Mouse (Mus musculus) hindbrain, embryonic 15.5 days (tissue): ENCODE measurements around the gene Atf2. TPM values are rescaled to one million over a fixed set of nuclear protein-coding genes. Genes with fewer than 3 reads are reported as not detected.
A peak's percentile ranks its signal among the peaks of the same experiment; 100 is the strongest.
"Not testable (repeated sequence)": the region's sequence is repeated elsewhere in the genome, so short reads cannot be mapped to it uniquely, and the experiment has no call there.

Source experiments
- ATAC-seq: fragments of 200-750 bp; cut with Nextera tagmentation; 2 replicates; pipeline ENCODE4 v1.8.0; 2017; ENCODE audit warnings: low read depth, moderate number of reproducible peaks, moderate TSS enrichment; ENCODE audit not compliant: low FRiP score
- H3K27ac ChIP-seq: fragments of 300-500 bp; sonication (generic); replicated peaks from 2 replicates; pipeline ENCODE4 v1.5.1; 2015; ENCODE audit warnings: mild to moderate bottlenecking, inconsistent platforms
- H3K27me3 ChIP-seq: fragments of 300-500 bp; sonication (generic); 2 replicates; pipeline ENCODE4 v1.6.1; 2015; ENCODE audit warnings: control low read depth, inconsistent platforms
- H3K36me3 ChIP-seq: fragments of 300-500 bp; sonication (generic); 2 replicates; pipeline ENCODE4 v1.6.1; 2015; ENCODE audit warnings: control low read depth, inconsistent platforms
- H3K4me1 ChIP-seq: fragments of 300-500 bp; sonication (generic); replicated peaks from 2 replicates; pipeline ENCODE4 v1.6.1; 2015; ENCODE audit warnings: control low read depth, inconsistent platforms
- H3K4me2 ChIP-seq: fragments of 300-500 bp; sonication (generic); 2 replicates; pipeline ENCODE4 v1.6.1; 2015; ENCODE audit warnings: moderate library complexity, mild to moderate bottlenecking, inconsistent platforms
- H3K4me3 ChIP-seq: fragments of 300-500 bp; sonication (generic); 2 replicates; pipeline ENCODE4 v1.5.1; 2015; ENCODE audit warnings: mild to moderate bottlenecking, inconsistent platforms
- H3K9ac ChIP-seq: fragments of 300-500 bp; sonication (generic); 2 replicates; pipeline ENCODE4 v1.6.1; 2015; ENCODE audit warnings: inconsistent platforms
- H3K9me3 ChIP-seq: fragments of 300-500 bp; sonication (generic); 2 replicates; pipeline ENCODE4 v1.6.1; 2016; ENCODE audit warnings: control low read depth, inconsistent platforms
- WGBS: fragments of 180-500 bp; shearing (Covaris S2); methylation state at CpG from one replicate; pipeline ENCODE4 v1.1.7; 2015; 5-methylcytosine and 5-hydroxymethylcytosine counted together
- polyA plus RNA-seq: library from polyadenylated mRNA; unstranded; fragments of >200 nt; fragmentation: Nextera tagmentation; extraction: Ambion mirVana; gene quantifications from 2 replicates; pipeline ENCODE4 v1.2.1, GENCODE M21; 2015

Gene Atf2
- polyA plus RNA-seq, 1 experiment from 2014 or later = 103 TPM

GRCm38 (mm10) chr2:73910571-73911174 lies 18.2 kb upstream of the Atf2 start:
- peak overlapping the region; percentile 100 for H3K9ac ChIP-seq
- no peaks in the 10 kb centered on the region for H3K9me3 ChIP-seq
- H3K4me3 ChIP-seq = peak overlapping the region; percentile 99
- ATAC-seq = peak; percentile 65; the same call in 1 of the 2 replicates
- peak overlapping the region; percentile 91 for H3K27ac ChIP-seq
- peaks cover 14% of the 10 kb centered on the region for H3K4me1 ChIP-seq
- no peaks in the 10 kb centered on the region for H3K27me3 ChIP-seq
- H3K36me3 ChIP-seq = peaks cover 28% of the 10 kb centered on the region
- WGBS = under 1% methylated on average over 40 of the region's 50 CpGs
- peak overlapping the region; percentile 60 for H3K4me2 ChIP-seq

DNA sequence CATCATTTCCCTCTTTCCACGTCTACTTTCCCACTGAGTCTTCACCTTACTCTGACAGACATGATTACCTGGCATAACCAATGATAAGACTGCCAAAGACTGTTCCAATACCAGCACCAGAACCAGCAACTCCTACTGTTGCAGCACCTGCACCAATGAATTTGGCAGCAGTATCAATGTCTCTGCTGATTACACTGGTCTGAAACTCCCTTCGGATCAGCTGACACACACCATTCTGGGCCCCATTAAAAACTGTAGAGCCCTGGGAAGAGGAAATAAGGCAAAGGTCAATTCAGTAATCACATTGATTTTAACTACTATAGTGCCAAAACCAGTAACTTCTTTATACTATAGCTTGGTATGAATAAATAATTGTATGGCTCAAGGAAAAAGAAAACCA lies 16.7 kb upstream of the Atf2 start:
- Histone ChIP-seq H3K4me2 (no peak overlapping the region), H3K9ac (no peak overlapping the region), H3K27me3 (no peaks in the 10 kb centered on the region), H3K36me3 (peaks cover 33% of the 10 kb centered on the region), H3K4me3 (no peak overlapping the region), H3K4me1 (peaks cover 14% of the 10 kb centered on the region), H3K9me3 (no peaks in the 10 kb centered on the region), H3K27ac (no peak overlapping the region)
- no peak for ATAC-seq
- WGBS = 91% methylated on average over 2 of the region's 2 CpGs

- ATAC-seq, H3K4me2 ChIP-seq, H3K27me3 ChIP-seq, H3K4me3 ChIP-seq, H3K9me3 ChIP-seq, H3K4me1 ChIP-seq, H3K9ac ChIP-seq, H3K27ac ChIP-seq: not testable (repeated sequence)
- H3K36me3 ChIP-seq = peaks cover 36% of the 10 kb centered on the region
These were observed 12.2 kb upstream of the Atf2 start for GRCm38 (mm10) chr2:73904679-73905078.

DNA sequence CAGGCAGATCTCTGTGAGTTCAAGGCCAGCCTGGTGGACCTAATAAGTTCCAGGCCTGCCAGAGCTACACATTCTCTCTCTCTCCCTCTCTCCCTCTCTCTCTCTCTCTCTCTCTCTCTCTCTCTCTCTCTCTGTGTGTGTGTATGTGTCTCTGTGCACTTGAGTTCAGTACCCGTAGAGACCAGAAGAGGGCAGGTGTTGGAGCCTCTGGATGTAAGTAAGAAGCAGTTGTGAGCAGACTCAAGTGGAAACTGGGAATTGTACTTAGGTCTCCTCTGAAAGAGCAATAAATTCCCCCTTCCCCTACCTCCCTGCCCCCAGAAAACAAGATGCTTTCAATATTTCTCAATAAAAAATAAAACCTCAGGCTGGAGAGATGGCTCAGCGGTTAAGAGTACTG lies 11.1 kb upstream of the Atf2 start:
- Histone ChIP-seq H3K27me3 (no peaks in the 10 kb centered on the region), H3K9me3 (no peaks in the 10 kb centered on the region), H3K4me2 (no peak overlapping the region), H3K4me1 (no peaks in the 10 kb centered on the region), H3K9ac (no peak overlapping the region), H3K27ac (no peak overlapping the region), H3K36me3 (peaks cover 29% of the 10 kb centered on the region), H3K4me3 (no peak overlapping the region)
- WGBS = 95% methylated on average over 2 of the region's 2 CpGs
- ATAC-seq = no peak

GRCm38 (mm10) chr2:73902328-73902727 lies 9.9 kb upstream of the Atf2 start:
- not testable (repeated sequence) for ATAC-seq, H3K4me3 ChIP-seq, H3K27me3 ChIP-seq, H3K9ac ChIP-seq, H3K9me3 ChIP-seq, H3K27ac ChIP-seq, H3K4me1 ChIP-seq, H3K4me2 ChIP-seq
- 95% methylated on average over 3 of the region's 3 CpGs for WGBS
- peaks cover 17% of the 10 kb centered on the region for H3K36me3 ChIP-seq

- H3K4me3 ChIP-seq = no peak overlapping the region
- ATAC-seq = no peak
- H3K27ac ChIP-seq = no peak overlapping the region
- H3K4me2 ChIP-seq = no peak overlapping the region
- H3K36me3 ChIP-seq = peaks cover 8% of the 10 kb centered on the region
- H3K9me3 ChIP-seq = no peaks in the 10 kb centered on the region
- no peaks in the 10 kb centered on the region for H3K27me3 ChIP-seq
- H3K9ac ChIP-seq = no peak overlapping the region
- no peaks in the 10 kb centered on the region for H3K4me1 ChIP-seq
These were observed 8.7 kb upstream of the Atf2 start for GRCm38 (mm10) chr2:73901169-73901568.

GRCm38 (mm10) chr2:73900364-73900763 lies 7.9 kb upstream of the Atf2 start:
- Histone ChIP-seq H3K9me3 (no peaks in the 10 kb centered on the region), H3K36me3 (peaks cover 8% of the 10 kb centered on the region; the same call in 1 of the 2 replicates), H3K27ac (no peak overlapping the region), H3K9ac (no peak overlapping the region), H3K27me3 (no peaks in the 10 kb centered on the region), H3K4me3 (no peak overlapping the region), H3K4me1 (no peaks in the 10 kb centered on the region), H3K4me2 (no peak overlapping the region)
- WGBS = 89% methylated on average over 1 of the region's 1 CpGs
- no peak for ATAC-seq

GRCm38 (mm10) chr2:73896919-73897318 lies 4.5 kb upstream of the Atf2 start:
- H3K9me3 ChIP-seq, H3K9ac ChIP-seq, H3K27ac ChIP-seq, H3K4me1 ChIP-seq, H3K27me3 ChIP-seq, H3K4me2 ChIP-seq, H3K4me3 ChIP-seq, ATAC-seq, H3K36me3 ChIP-seq: not testable (repeated sequence)
- 76% methylated on average over 4 of the region's 4 CpGs for WGBS

- H3K27ac ChIP-seq = peak overlapping the region; percentile 97
- peak overlapping the region; percentile 85; the same call in 1 of the 2 replicates for H3K9ac ChIP-seq
- H3K36me3 ChIP-seq = no peaks in the 10 kb centered on the region
- H3K9me3 ChIP-seq = no peaks in the 10 kb centered on the region
- peak overlapping the region; percentile 54 for H3K4me2 ChIP-seq
- 65% methylated on average over 22 of the region's 22 CpGs for WGBS
- peak overlapping the region; percentile 97 for H3K4me3 ChIP-seq
- ATAC-seq = no peak
- H3K4me1 ChIP-seq = peaks cover 23% of the 10 kb centered on the region
- no peaks in the 10 kb centered on the region for H3K27me3 ChIP-seq
These were observed 1.2 kb upstream of the Atf2 start for GRCm38 (mm10) chr2:73893473-73894270.

DNA sequence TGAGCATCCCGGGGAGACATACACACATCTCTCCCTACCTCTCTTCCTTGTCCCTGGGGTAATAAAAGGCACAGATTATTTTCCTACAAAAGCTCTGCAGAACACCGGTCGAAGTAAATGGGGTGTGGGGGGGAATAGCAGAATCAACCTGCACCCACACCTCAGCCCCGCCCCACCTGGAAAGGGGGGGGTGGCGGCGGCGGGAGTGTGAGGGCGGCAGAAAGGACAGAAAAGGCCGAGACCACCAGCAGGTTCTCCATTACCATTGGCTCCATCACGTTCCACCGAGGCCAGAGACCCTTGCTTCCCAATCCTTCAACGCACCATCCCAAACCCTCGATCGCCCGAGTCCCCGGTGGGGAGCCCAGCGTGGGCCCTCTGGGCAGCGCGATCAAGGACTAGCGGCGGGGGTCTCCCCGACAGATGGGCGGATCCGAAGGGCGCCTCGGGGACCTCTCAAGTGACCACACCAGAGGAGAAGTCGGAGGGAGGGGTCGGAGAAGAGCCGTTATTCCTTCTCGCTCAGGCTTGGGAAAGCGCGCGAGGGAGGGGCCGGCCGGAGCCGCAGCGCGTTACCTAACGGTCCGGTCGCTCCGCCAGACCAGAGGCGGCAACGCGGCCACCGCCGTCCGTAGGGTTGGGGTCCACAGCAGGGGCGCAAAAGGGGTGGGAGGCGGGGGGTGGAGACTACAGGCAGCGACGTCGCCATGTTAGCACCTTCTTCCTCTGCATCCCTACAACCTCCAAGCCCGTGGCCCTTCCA lies 557 bp downstream of the Atf2 start:
- peak overlapping the region; percentile 97 for H3K27ac ChIP-seq
- under 1% methylated on average over 38 of the region's 54 CpGs for WGBS
- H3K9me3 ChIP-seq = no peaks in the 10 kb centered on the region

DNA sequence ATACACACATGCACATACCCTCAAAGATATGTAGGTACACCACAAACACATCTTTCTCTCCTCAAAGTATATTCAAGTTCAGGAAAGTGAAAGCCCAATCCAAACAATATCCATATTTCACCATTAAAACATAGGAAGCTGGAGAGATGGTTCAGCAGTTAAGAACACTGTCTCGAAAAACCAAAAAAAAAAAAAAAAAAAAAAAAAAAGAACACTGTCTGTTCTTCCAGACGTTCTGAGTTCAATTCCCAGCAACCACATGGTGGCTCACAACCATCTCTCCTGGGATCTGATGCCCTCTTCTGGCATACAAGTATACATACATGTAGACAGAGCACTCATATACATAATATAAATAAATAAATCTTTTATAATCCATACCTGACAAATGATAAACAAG lies 6.4 kb downstream of the Atf2 start:
- Histone ChIP-seq H3K27ac (no peak overlapping the region), H3K9me3 (no peaks in the 10 kb centered on the region), H3K9ac (no peak overlapping the region), H3K4me2 (no peak overlapping the region), H3K27me3 (no peaks in the 10 kb centered on the region), H3K36me3 (no peaks in the 10 kb centered on the region), H3K4me1 (peaks cover 12% of the 10 kb centered on the region), H3K4me3 (no peak overlapping the region)
- no peak for ATAC-seq
- WGBS = 85% methylated on average over 2 of the region's 2 CpGs

More for the DNA sequence above, 557 bp downstream of the Atf2 start:
- peak overlapping the region; percentile 70 for H3K4me2 ChIP-seq
- H3K9ac ChIP-seq = peak overlapping the region; percentile 98
- peaks cover 25% of the 10 kb centered on the region for H3K4me1 ChIP-seq
- H3K36me3 ChIP-seq = no peaks in the 10 kb centered on the region
- H3K4me3 ChIP-seq = peak overlapping the region; percentile 97
- peak; percentile 70 for ATAC-seq
- no peaks in the 10 kb centered on the region for H3K27me3 ChIP-seq

DNA sequence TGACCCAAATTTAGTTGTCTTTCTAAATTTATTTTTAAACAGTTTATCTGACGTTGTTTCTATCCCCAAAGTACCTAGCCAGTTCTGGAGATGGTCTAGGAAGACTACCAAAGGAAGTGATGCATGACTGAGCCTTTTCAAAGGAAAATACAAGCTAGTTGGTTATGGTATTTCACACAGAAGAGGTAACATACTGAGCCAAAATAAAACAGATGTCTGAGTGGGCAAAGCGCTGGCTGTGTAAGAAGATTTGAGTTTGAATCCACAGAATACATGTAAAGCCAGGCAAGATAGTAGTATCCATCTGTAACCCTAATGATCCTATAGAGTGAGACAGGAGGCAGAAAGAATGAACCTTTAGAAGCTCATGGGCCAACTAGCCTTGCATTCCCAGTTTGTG lies 14.5 kb downstream of the Atf2 start:
- no peak overlapping the region for H3K4me2 ChIP-seq
- H3K27me3 ChIP-seq = no peaks in the 10 kb centered on the region
- WGBS = 85% methylated on average over 2 of the region's 2 CpGs
- H3K36me3 ChIP-seq = peaks cover 10% of the 10 kb centered on the region
- no peak for ATAC-seq
- no peak overlapping the region for H3K4me3 ChIP-seq
- H3K4me1 ChIP-seq = no peaks in the 10 kb centered on the region
- no peak overlapping the region for H3K9ac ChIP-seq
- H3K9me3 ChIP-seq = no peaks in the 10 kb centered on the region
- no peak overlapping the region for H3K27ac ChIP-seq
